Mouse (Mus musculus) liver, adult (tissue): Measurements from ENCODE around the gene Sppl2b.

Experiments
- GATA4 ChIP-seq: IDR thresholded peaks from 2 replicates; pipeline ENCODE4 v1.6.1; 2014; ENCODE audit warnings: mild to moderate bottlenecking, low read length; ENCODE audit not compliant: insufficient replicate concordance

Sppl2b gene

DNA sequence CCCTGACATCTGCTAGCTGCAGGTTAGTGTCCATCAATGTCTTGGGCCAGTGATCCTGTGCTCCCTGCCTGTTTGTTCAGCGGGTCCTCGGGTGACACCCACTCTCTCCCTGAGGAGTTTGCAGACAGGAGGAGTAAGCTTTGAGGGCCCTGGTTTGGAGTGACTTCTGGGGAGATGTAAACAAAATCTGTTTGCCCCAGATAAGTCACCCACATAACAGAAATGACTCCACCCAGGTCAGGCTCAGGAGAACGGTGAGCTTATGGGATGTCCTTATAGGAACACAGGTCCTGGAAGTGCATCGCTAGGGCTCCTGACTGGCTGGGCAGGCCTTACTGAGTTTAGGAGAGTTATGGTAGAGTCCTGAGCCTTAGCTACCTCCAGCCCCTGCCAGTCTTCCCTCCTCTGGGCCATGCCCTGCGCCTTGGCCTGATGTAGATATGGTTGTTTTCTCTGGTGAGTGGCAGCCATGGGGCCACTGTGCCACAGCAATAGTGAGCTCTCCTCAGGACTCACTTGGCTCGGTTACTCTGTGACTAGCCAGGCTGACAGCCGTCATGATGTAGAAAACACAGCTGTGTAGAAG is 3.4 kb downstream of the Sppl2b start:
- no peak for TF ChIP-seq GATA4

GRCm38 (mm10) chr10:80862305-80862704 is 7.2 kb downstream of the Sppl2b start:
- TF ChIP-seq GATA4, result no peak

DNA sequence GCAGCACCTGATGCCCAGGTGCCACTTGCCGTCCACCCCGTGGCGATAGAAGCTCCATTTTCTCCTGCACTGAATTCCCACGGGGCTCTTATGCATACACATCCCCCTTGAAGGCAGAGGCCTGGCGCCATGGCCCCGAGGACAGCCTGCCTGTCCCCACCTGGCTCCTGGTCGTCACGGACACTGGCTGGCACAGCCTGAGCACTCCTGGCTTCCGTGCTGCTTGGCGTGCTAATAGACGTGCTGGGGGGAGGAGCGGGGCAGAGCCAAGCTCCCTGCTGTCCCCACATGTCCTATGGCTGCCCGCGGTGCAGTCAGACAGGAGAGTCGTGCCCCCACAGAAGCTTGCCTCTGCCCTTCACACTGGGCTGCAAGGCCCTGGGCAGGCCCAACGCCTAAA is 9.4 kb downstream of the Sppl2b start:
- no peak for TF ChIP-seq GATA4

GRCm38 (mm10) chr10:80870993-80871392 is 15.9 kb downstream of the Sppl2b start:
- TF ChIP-seq GATA4, result no peak

DNA sequence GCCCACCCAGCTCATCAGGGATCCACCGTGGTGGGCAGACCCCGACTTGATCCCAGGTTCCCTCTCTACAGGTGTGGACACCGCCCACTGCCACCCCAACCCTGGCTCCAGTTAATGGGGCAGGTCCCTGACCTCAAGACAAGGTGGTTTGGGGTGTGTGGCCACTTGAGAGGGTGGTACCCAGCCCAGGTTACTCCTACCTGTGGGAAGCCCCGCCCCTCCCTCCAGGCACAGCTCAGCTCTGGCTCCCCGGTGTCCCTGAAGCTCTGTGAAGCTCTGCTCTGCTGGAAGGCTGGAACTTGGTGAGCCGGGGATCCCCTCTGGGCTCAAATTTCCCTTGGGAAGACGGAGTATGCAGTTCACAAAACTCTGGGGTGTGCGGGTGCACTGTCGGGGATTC is 16.5 kb downstream of the Sppl2b start, which contains the start of gene Tmprss9:
Gene Tmprss9, plus strand, starts transcription at position 268 of the 400 bp plus-strand sequence.
- TF ChIP-seq GATA4, result no peak

- no peak for TF ChIP-seq GATA4
Observed at GRCm38 (mm10) chr10:80874035-80874434, 19.0 kb downstream of the Sppl2b start.

DNA sequence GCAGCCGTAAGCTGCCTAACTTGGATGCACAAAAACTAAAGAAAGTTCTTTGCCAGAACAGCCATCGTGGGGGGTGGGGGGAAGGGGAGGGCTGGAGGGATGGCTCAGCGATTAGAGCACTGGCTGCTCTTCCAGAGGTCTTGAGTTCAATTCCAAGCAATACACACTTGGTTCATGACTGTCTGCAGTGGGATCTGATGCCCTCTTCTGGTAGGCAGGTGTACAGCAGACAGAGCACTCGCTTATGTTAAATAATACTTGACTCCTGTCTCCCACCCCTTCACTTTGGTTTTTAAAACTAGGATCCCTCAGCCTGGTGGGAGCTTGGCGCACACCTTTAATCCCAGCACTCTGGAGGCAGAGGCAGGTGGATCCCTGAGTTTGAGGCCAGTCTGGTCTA is 21.0 kb downstream of the Sppl2b start:
- no peak for TF ChIP-seq GATA4

GRCm38 (mm10) chr10:80876594-80876993 is 21.5 kb downstream of the Sppl2b start:
- no peak for TF ChIP-seq GATA4

- no peak for TF ChIP-seq GATA4
Observed at GRCm38 (mm10) chr10:80880131-80880641, 25.1 kb downstream of the Sppl2b start.

- TF ChIP-seq GATA4, result no peak
Observed at GRCm38 (mm10) chr10:80880901-80881300, 25.8 kb downstream of the Sppl2b start.

GRCm38 (mm10) chr10:80881301-80881700 is 26.2 kb downstream of the Sppl2b start:
- TF ChIP-seq GATA4, result no peak

GRCm38 (mm10) chr10:80887181-80887580 is 32.1 kb downstream of the Sppl2b start:
- TF ChIP-seq GATA4, result 0 out of 2 replicates have a peak, but pooled peaks have one; percentile 23

- no peak for TF ChIP-seq GATA4
Observed at GRCm38 (mm10) chr10:80895100-80895499, 40.0 kb downstream of the Sppl2b start.

DNA sequence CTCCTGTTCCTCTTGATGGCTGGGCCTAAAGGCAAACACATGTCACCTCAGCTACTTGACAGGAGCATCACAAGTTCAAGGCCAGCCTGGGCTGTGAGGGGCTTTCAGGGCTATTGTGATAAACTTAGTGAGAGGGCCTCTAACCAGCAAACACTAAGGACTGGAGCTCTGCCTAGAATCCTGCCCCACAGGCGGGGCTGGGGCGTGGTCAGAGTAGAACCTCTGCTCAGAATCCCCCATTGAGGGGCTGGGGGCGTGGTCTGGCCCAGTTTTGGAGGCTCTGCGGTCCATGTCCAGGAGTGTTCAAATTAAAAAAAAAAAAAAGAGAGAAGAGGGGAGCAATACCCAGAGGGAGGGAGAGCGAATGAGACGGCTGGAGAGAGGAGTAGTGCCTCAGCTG is 40.6 kb downstream of the Sppl2b start:
- TF ChIP-seq GATA4, result no peak

DNA sequence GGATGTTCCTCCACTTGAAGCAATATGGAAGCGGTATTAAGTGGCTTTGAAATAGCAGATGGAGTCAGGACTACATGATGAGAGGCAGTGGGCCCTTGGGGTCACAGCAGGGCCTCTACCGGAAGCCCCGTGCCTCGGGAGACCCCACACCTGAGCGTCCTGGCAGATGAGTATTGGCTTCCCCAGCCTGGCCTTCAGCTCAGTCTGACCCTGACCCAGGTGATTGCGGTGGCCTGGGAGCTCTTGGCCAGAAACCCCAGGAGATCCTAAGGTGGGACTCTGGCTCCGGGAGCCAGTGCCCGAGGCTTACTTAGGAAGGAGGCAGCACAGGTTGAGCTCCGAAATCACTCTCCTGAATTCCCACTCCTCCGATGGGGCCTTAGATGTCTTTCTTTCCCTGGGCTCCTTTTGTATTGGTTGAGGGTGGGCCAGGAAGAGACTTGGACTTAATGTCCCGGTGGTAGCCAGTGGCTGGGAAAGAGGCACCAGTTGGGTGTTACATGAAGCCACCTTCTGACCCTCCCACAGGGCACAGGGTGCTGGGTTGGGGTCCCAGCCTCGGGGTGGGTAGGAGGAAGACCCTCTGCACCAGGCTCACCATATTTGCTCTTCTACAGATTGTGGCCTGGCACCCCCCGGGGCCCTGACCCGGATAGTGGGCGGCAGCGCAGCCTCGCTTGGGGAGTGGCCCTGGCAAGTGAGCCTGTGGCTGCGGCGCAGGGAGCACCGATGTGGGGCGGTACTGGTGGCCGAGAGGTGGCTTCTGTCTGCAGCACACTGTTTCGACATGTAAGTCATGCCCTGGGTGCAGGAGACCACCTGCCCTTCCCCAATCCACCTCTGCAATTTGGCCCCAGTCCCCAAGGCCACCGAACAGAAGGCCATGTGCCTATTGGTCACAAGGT is 41.8 kb downstream of the Sppl2b start:
- TF ChIP-seq GATA4, result no peak
